Mouse (Mus musculus): ENCODE data around the gene Akap7.

Akap7 gene

GRCm38 (mm10) chr10:25126035-25126434 is 181.6 kb downstream of the Akap7 start:
- no peak for DNase-seq (ENCODE audit: low spot score in 2 of 2)

GRCm38 (mm10) chr10:25120871-25121554 is 186.7 kb downstream of the Akap7 start:
- no peak for DNase-seq (ENCODE audit: low spot score in 2 of 2)
